Mouse (Mus musculus) urinary bladder, postnatal 14 days (tissue): ENCODE results near the gene Irx2.

ENCODE experiments used
- DNase-seq: peaks from one replicate; pipeline ENCODE4 v3.0.0; 2021; ENCODE audit warnings: low spot score

The Irx2 gene

GRCm38 (mm10) chr13:72628462-72628916, at the start of gene Irx2:
Gene Irx2, plus strand, starts transcription at chr13:72628820.
- DNase-seq: peak; percentile 73

- DNase-seq: no peak
Measured at GRCm38 (mm10) chr13:72581276-72581675, 47.3 kb upstream of the Irx2 start.

- DNase-seq: no peak
Measured at GRCm38 (mm10) chr13:72592526-72592925, 36.1 kb upstream of the Irx2 start.

- no peak for DNase-seq
Measured at GRCm38 (mm10) chr13:72593310-72593709, 35.3 kb upstream of the Irx2 start.

- no peak for DNase-seq
Measured at GRCm38 (mm10) chr13:72593710-72594111, 34.9 kb upstream of the Irx2 start.

GRCm38 (mm10) chr13:72599254-72599653, 29.4 kb upstream of the Irx2 start:
- DNase-seq: no peak

GRCm38 (mm10) chr13:72608706-72609105, 19.9 kb upstream of the Irx2 start:
- no peak for DNase-seq

GRCm38 (mm10) chr13:72610277-72610676, 18.3 kb upstream of the Irx2 start:
- DNase-seq: no peak

GRCm38 (mm10) chr13:72623926-72624846, 4.4 kb upstream of the Irx2 start:
- no peak for DNase-seq

- no peak for DNase-seq
Measured at GRCm38 (mm10) chr13:72624847-72625170, 3.8 kb upstream of the Irx2 start.

- DNase-seq: no peak
Measured at GRCm38 (mm10) chr13:72625236-72625950, 3.2 kb upstream of the Irx2 start.

GRCm38 (mm10) chr13:72627391-72628321, 964 bp upstream of the Irx2 start:
- peak; percentile 40 for DNase-seq

- DNase-seq: no peak
Measured at GRCm38 (mm10) chr13:72628935-72629631, 463 bp downstream of the Irx2 start.

- no peak for DNase-seq
Measured at GRCm38 (mm10) chr13:72629806-72630205, 1.2 kb downstream of the Irx2 start.

GRCm38 (mm10) chr13:72630501-72631372, 2.1 kb downstream of the Irx2 start:
- no peak for DNase-seq

GRCm38 (mm10) chr13:72631373-72632021, 2.9 kb downstream of the Irx2 start:
- no peak for DNase-seq

GRCm38 (mm10) chr13:72632361-72632760, 3.7 kb downstream of the Irx2 start:
- DNase-seq: no peak

GRCm38 (mm10) chr13:72633097-72633496, 4.5 kb downstream of the Irx2 start:
- DNase-seq: no peak

GRCm38 (mm10) chr13:72634752-72635315, 6.2 kb downstream of the Irx2 start:
- DNase-seq: no peak
